Mouse (Mus musculus): ENCODE results near the gene Cxcl10. TPM values are rescaled to one million over a fixed set of nuclear protein-coding genes. Genes with fewer than 3 reads are reported as not detected.

The Cxcl10 gene
- polyA plus RNA-seq, 1 experiment from 2014 or later: 0.77 TPM

DNA sequence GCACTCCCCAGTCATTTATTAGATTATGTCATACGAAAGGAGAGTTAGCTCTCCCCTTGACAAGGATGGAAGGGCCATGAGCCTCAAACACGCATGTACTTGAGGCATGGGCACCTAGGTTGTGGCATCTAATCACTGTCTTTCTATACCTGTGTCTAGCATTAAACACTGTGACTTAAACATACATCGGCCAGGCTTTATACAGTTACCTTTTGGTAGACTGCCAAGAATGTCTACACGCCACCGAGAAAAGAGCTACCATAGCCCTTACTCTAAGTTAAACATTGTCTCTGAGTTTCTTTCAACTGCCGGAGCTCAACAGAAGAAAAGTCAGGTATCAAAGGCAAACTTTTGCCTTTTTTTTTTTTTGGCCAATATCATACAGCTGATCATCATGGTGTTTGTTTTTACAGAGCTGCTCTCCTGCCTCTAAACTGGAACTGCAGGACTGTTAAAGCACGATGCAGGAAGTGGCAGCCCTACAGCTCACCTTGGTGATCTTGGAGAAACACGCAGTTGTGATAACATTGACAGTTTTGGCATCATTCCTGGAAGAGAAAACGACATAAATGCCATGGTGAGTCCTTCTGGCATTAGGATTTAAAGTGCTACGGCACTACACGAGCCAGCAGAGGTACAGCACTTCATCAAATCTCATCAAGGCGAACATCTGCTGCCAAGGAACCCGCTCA is 46.4 kb downstream of the Cxcl10 start:
- H3K27ac ChIP-seq: no peak overlapping the region
- no peaks in the 10 kb centered on the region for H3K9me3 ChIP-seq
- no peak overlapping the region for H3K4me3 ChIP-seq
- WGBS: 94% methylated on average over 13 of the region's 13 CpGs
- no peaks in the 10 kb centered on the region for H3K4me1 ChIP-seq (replicated peaks)
- no peak for DNase-seq (ENCODE audit: low spot score)
- H3K36me3 ChIP-seq: peaks cover 97% of the 10 kb centered on the region
- H3K27me3 ChIP-seq (ENCODE audit: insufficient read depth, poor library complexity, severe bottlenecking): no peaks in the 10 kb centered on the region

Other genes with a start within 250 kb of the Cxcl10 start
- 36.6 and 38.5 TPM in 2 replicates for gene Uso1, start 211.0 kb downstream of the Cxcl10 start, polyA plus RNA-seq (2016; fragmentation: Nextera tagmentation; extraction: Ambion mirVana)
- gene U90926, start 133.5 kb downstream of the Cxcl10 start, polyA plus RNA-seq (2016; fragmentation: Nextera tagmentation; extraction: Ambion mirVana): not detected in 2 replicates
- gene Ppef2, start 92.6 kb downstream of the Cxcl10 start, polyA plus RNA-seq (2016; fragmentation: Nextera tagmentation; extraction: Ambion mirVana): 0.16 and 0.22 TPM in 2 replicates
- gene Naaa, start 70.7 kb downstream of the Cxcl10 start, polyA plus RNA-seq (2016; fragmentation: Nextera tagmentation; extraction: Ambion mirVana): 3.8 and 5.7 TPM in 2 replicates
- gene Sdad1, start 38.4 kb downstream of the Cxcl10 start, polyA plus RNA-seq (2016; fragmentation: Nextera tagmentation; extraction: Ambion mirVana): 35.3 and 53.7 TPM in 2 replicates
- not detected in 2 replicates for gene Cxcl9, start 20.8 kb downstream of the Cxcl10 start, polyA plus RNA-seq (2016; fragmentation: Nextera tagmentation; extraction: Ambion mirVana)
- gene Art3, start 17.1 kb downstream of the Cxcl10 start, polyA plus RNA-seq (2016; fragmentation: Nextera tagmentation; extraction: Ambion mirVana): 1.6 and 2.7 TPM in 2 replicates
- 52.7 and 65.8 TPM in 2 replicates for gene Nup54, start 86.3 kb upstream of the Cxcl10 start, polyA plus RNA-seq (2016; fragmentation: Nextera tagmentation; extraction: Ambion mirVana)
- 9.2 and 11.8 TPM in 2 replicates for gene Scarb2, start 157.9 kb upstream of the Cxcl10 start, polyA plus RNA-seq (2016; fragmentation: Nextera tagmentation; extraction: Ambion mirVana)
- 0.86 TPM in 1 of 2 replicates, not detected in the other for gene Fam47e, start 206.2 kb upstream of the Cxcl10 start, polyA plus RNA-seq (2016; fragmentation: Nextera tagmentation; extraction: Ambion mirVana)